Mouse (Mus musculus): Measurements from ENCODE around the gene Olfr73. TPM values are rescaled to one million over a fixed set of nuclear protein-coding genes. Genes with fewer than 3 reads are reported as not detected.
"Not testable (repeated sequence)": the region's sequence is repeated elsewhere in the genome, so short reads cannot be mapped to it uniquely, and the experiment has no call there.

Olfr73 gene
- not detected for total RNA-seq (2022)

DNA sequence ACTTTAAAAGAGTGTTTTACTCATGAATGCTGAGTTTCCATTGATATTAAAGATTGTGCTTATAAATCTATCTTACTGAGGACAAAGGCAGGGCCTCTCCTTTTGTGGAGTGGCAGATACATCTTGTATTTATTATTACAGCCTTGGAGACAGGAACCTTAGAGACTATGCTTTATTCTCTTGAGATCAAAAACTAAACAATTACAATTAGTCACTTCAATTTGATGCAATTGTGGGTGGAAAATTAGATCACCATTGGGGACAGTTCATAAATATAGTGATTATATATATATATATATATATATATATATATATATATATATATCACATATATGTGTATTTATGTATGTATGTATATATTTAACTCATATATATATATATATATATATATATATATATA is at the start of gene Olfr73:
Olfr73 (minus strand) TSS at position 101 of the 400 bp plus-strand sequence.
- no peak for DNase-seq

DNA sequence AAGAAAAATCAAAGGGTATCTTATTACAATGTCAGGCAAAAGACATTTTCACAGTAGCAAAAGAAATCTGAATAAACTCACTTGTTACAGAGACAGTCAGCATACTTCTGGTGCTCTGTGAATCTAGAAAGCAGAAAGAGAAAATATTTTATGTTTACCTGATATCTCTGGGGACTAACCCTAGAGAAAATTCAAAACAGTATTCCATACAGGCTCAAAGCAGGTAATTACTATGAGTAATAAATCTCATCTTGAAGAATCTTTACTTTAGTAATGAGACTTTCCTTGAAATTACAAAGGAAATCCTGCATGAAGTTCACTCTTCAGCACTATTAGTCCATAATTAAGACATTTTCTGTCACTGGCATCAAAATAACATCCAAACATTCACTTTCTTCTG is 34.2 kb upstream of the Olfr73 start, which contains the start of gene Olfr1163:
Olfr1163 (minus strand) TSS at position 101 of the 400 bp plus-strand sequence.
- no peak for DNase-seq

DNA sequence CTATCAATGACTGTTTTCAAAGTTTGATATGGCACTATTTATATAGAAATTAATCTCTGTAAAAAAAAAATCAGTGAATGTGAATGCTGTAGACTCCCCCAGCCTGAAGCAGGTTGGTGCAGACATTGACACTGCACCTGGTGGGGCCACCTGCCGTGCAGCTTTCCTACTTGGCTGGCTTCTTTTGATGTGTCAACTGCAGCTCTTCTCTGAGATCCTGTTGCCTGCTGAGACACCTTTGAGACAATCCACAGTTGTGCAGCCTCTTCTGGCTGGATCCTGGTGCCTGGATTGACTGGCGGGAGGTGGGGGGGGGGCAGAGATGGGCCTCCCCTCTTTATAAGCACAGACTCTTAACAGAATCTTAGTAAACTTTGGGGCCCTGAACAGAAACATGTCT is 26.1 kb upstream of the Olfr73 start:
- DNase-seq: no peak

DNA sequence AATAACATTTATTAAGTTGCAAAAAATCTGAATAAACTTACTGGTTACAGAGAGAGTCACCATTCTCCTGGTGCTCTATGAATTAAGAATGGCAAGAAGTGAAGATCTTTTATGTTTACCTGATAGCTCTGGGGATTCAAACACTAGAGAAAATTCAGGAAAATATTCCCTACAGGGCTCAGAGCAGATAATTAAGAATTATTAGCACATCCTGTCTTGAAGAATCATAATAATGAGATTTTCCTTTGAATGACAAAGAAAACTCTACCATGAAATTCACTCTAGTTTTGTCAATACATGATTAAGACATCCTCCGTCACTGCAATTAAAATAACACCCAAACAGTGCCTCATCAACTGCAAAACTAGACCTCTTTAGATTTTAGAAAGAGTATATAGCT is 13.5 kb upstream of the Olfr73 start, which contains the start of gene Olfr1162:
Olfr1162 (minus strand) TSS at position 101 of the 400 bp plus-strand sequence.
- DNase-seq: no peak

DNA sequence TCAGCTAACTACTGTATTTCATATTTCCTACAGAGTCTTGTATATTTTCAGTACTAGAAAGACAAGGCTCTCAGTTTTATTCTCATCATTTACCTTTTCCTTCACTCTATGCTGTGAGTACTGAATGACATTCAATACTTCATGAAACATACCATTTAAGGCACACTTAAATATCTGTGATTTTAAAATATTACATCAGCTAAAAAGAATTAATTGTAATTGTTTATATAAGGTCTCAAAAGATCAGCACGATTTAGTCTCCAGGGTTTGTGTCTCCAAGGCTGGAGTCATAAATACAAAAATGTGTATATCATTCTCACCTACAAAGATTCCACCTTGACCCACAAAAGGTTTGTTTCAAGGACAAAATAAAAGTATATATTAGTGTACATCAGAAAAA is 15.0 kb downstream of the Olfr73 start, which contains the start of gene Olfr1161:
Olfr1161 (plus strand) TSS at position 301 of the 400 bp plus-strand sequence.
- DNase-seq: not testable (repeated sequence)

DNA sequence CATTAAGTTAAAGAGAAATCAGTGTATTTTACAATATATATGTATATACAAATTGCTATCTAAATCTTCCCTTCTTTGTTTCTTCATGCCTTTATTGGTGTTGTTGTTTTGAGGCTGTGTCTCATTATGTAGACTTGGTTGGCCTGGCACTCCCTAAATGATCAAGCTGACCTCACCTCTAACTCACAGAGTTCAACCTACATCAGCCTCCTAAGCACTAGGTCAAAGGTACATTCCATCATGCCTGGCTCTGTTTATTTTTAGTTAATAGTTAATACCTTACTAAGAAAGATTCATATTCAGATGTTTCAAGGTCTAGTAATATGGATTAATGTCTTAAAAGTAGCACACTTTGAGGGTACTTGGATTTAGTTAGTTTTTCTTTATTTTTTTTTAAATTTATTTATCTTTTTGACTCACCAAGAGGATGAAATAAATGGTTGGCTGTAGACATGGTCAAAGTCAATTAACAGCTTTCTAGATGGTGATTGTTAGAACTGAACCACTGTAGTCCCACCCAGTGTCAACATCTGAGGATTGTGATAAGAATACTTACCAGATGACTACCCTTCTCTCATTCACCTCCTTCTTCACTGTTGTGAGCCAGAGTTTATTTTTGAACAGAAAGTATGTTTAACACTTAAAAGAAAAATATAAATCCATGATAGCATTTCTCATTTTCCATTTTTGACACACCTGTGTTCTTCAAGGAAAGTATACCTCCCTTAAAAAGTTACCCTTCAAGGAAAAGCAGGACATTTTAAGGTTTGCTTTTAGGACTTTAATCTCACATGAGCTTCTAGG is 29.8 kb downstream of the Olfr73 start, which contains the start of gene Olfr1160:
Olfr1160 (minus strand) TSS at position 754 of the 804 bp plus-strand sequence.
- no peak for DNase-seq

DNA sequence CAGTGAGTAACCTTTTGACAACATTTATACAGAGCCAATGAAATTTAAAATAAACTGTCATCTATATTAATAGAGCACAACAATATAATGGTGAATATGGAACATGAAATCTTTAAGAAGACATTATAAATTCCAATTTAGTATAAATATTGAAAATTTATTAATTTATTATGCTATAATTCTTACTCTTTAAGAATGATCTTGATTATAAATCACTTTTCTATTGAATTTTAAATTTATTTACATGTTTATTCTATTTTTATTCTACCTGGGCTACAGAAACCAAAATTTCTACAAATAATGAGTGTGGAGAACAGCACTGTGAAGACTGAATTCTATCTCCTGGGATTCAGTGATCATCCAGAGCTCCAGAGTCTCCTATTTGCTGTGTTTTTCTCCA is 47.7 kb downstream of the Olfr73 start, which contains the start of gene Olfr1158:
Olfr1158 (plus strand) TSS at position 301 of the 400 bp plus-strand sequence.
- no peak for DNase-seq

Other genes starting within 250 kb of the Olfr73 start
- gene Olfr1143, start 237.1 kb downstream of the Olfr73 start, total RNA-seq (2022): not detected
- not detected for gene Olfr1145, start 227.9 kb downstream of the Olfr73 start, total RNA-seq (2022)
- not detected for gene Olfr1148, start 207.2 kb downstream of the Olfr73 start, total RNA-seq (2022)
- gene Olfr1150-ps1, start 193.7 kb downstream of the Olfr73 start, total RNA-seq (2022): not detected
- not detected for gene Olfr1151, start 181.8 kb downstream of the Olfr73 start, total RNA-seq (2022)
- not detected for gene Olfr1152, start 171.2 kb downstream of the Olfr73 start, total RNA-seq (2022)
- gene Olfr1153, start 142.7 kb downstream of the Olfr73 start, total RNA-seq (2022): not detected
- not detected for gene Olfr1154, start 132.5 kb downstream of the Olfr73 start, total RNA-seq (2022)
- gene Olfr1155, start 92.6 kb downstream of the Olfr73 start, total RNA-seq (2022): not detected
- gene Olfr1156, start 84.6 kb downstream of the Olfr73 start, total RNA-seq (2022): not detected
- not detected for gene Olfr1157, start 69.4 kb downstream of the Olfr73 start, total RNA-seq (2022)
- gene Olfr74, start 63.0 kb downstream of the Olfr73 start, total RNA-seq (2022): not detected
- gene Olfr1158, start 47.6 kb downstream of the Olfr73 start, total RNA-seq (2022): not detected
- gene Olfr1160, start 29.4 kb downstream of the Olfr73 start, total RNA-seq (2022): not detected
- gene Olfr1161, start 14.9 kb downstream of the Olfr73 start, total RNA-seq (2022): not detected
- gene Olfr1162, start 13.4 kb upstream of the Olfr73 start, total RNA-seq (2022): not detected
- gene Olfr1163, start 34.1 kb upstream of the Olfr73 start, total RNA-seq (2022): not detected
- gene Olfr1164, start 56.3 kb upstream of the Olfr73 start, total RNA-seq (2022): not detected
- not detected for gene Olfr1166, start 90.6 kb upstream of the Olfr73 start, total RNA-seq (2022)
- gene Olfr1167, start 117.5 kb upstream of the Olfr73 start, total RNA-seq (2022): not detected
- gene Olfr1168, start 144.2 kb upstream of the Olfr73 start, total RNA-seq (2022): not detected
- not detected for gene Olfr1170, start 190.6 kb upstream of the Olfr73 start, total RNA-seq (2022)
- gene Olfr1173, start 242.2 kb upstream of the Olfr73 start, total RNA-seq (2022): not detected